Mouse (Mus musculus) lung, postnatal 0 days (tissue): ENCODE results near the gene Rtn4.

Experiments
- CTCF ChIP-seq: IDR thresholded peaks from 2 replicates; pipeline ENCODE4 v1.5.1; 2016; ENCODE audit warnings: antibody characterized with exemption, mild to moderate bottlenecking
- EP300 ChIP-seq: IDR thresholded peaks from 2 replicates; pipeline ENCODE4 v1.6.1; 2016; ENCODE audit warnings: antibody characterized with exemption, mild to moderate bottlenecking, control low read depth

DNA sequence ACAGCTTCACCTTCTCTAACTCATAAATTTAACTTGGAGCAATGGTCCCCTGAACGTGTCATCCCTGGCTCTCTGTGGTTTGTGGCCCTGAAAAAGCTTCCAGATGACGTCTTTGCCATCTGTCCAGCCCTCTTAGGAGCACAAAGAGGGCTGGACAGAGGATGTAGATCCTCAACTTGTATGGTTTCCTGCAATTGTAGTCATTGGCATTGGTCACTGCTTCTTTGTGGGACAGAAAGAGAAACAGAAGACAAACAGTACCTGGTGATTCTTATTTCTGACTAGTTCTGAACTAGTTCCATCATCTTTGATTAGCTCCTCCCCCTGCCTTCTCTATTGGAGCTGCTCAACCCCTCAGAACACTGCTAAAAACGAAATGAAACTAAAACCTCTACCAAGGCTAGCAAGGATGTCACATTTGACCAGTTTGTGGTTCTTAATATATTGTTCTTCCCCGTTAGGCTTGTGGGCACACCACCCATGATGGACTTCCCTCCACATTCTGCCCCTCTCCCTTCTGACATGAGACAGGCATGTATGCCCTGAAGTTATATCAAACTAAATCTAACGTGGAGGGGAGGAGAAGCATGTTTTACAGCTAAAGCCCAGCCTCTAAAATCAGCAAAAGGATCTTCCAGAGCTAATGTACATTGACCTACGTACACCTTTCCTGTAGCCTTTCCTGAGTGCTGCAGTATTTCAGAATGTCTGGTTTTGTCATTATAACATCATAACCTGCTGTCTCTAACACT, 45.0 kb upstream of the Rtn4 start:
- TF ChIP-seq CTCF: no peak
- TF ChIP-seq EP300: no peak
